ENCODE assay signal across 20 mouse cellular contexts in the genomic region with DNA sequence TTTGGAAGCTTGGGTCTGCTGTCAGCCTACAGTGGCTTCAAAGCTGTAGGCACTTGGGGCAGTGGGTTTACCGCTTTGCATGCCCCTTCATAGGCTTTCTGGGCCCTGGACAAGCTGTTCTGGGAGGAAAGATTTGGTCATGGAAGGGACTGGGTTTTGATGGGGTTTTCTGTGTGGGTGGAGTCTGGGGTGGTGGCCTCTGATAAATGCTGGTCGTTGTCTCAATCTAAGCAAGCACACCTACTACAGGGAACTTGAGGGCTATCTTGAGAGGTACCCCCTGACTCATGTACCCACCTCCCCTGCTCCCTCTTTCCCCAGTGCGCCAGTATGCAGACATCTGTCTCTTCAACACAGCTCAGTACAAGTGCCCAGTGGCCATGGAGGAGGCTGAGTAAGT. TPM values are rescaled to one million over a fixed set of nuclear protein-coding genes. Genes with fewer than 3 reads are reported as not detected.
DNase-seq lines count a peak whose midpoint lies in the region; ATAC-seq lines count a peak whose summit lies in the region.
"Had no signal": no experiment of that assay in that cellular context is flagged by ENCODE, and none has a peak within 500 bp of the region (broad histone marks: within the 10 kb centered on the region; RNA-seq: fewer than 3 reads in every experiment).

No protein-coding gene starts in this region.

- WGBS in forebrain, embryonic 10.5 days = 82% methylated on average over 3 of the region's 3 CpGs
- 91% methylated on average over 3 of the region's 3 CpGs for WGBS in forebrain, embryonic 13.5 days
- 25% methylated on average over 3 of the region's 3 CpGs for WGBS in liver, embryonic 16.5 days (ENCODE audit: insufficient replicate concordance)

- no peak overlapping the region for H3K9ac ChIP-seq in forebrain, embryonic 13.5 days
- H3K9ac ChIP-seq in liver, embryonic 16.5 days (ENCODE audit: low read depth, low read length) = peak overlapping the region; percentile 55
- H3K9ac ChIP-seq: embryonic facial prominence, embryonic 12.5 days; hindbrain, embryonic 12.5 days; midbrain, embryonic 13.5 days; neural tube, embryonic 13.5 days had no signal

- H3K36me3 ChIP-seq in forebrain, embryonic 10.5 days (replicated peaks) = peaks cover 42% of the 10 kb centered on the region
- H3K36me3 ChIP-seq in forebrain, embryonic 13.5 days (ENCODE audit: poor library complexity, severe bottlenecking) = peaks cover 63% of the 10 kb centered on the region
- peaks cover 20% of the 10 kb centered on the region for H3K36me3 ChIP-seq in liver, embryonic 16.5 days (ENCODE audit: control insufficient read depth, insufficient read depth)

- H3K4me1 ChIP-seq in forebrain, embryonic 10.5 days = peaks cover 24% of the 10 kb centered on the region
- no peaks in the 10 kb centered on the region for H3K4me1 ChIP-seq in forebrain, embryonic 13.5 days
- peaks cover 49% of the 10 kb centered on the region for H3K4me1 ChIP-seq in liver, embryonic 16.5 days (ENCODE audit: control insufficient read depth, low read depth, low read length)
- H3K4me1 ChIP-seq: embryonic facial prominence, embryonic 12.5 days; neural tube, embryonic 13.5 days had no signal

- no peaks in the 10 kb centered on the region for H3K9me3 ChIP-seq in forebrain, embryonic 10.5 days
- no peaks in the 10 kb centered on the region for H3K9me3 ChIP-seq in forebrain, embryonic 13.5 days (replicated peaks)
- H3K9me3 ChIP-seq in liver, embryonic 16.5 days (replicated peaks; ENCODE audit: control insufficient read depth, low read length) = no peaks in the 10 kb centered on the region
- H3K9me3 ChIP-seq: embryonic facial prominence, embryonic 12.5 days; hindbrain, embryonic 12.5 days; midbrain, embryonic 13.5 days; neural tube, embryonic 13.5 days had no signal

- DNase-seq in forebrain, embryonic 10.5 days (ENCODE audit: extremely low spot score, low spot score) = no peak
- DNase-seq in MEL-GATA-1-ER (ENCODE audit: extremely low read depth, low read depth) = peak; percentile 26
- DNase-seq in embryo, embryonic 11 days = no peak
- DNase-seq in gastrocnemius, adult 8-10 months (ENCODE audit: low spot score in 2 of 2) = no peak
- no peak for DNase-seq in layer of hippocampus, postnatal 10 days (ENCODE audit: low spot score in 2 of 2)
- DNase-seq: adrenal gland, postnatal 25 days; cerebellum, adult 8-10 months; gastrocnemius, adult 2 months; heart, adult 2 months; heart, postnatal 10 days; kidney, adult 18-20 months had no signal

- H3K27ac ChIP-seq in forebrain, embryonic 10.5 days = 0 out of 2 replicates have a peak overlapping the region, but pooled peaks have one; percentile 30
- H3K27ac ChIP-seq in forebrain, embryonic 13.5 days = no peak overlapping the region
- H3K27ac ChIP-seq in liver, embryonic 16.5 days (ENCODE audit: low read length) = peak overlapping the region; percentile 99
- H3K27ac ChIP-seq: embryonic facial prominence, embryonic 12.5 days; gastrocnemius, adult 2 months; heart, adult 2 months; hindbrain, embryonic 12.5 days; kidney, postnatal 0 days; midbrain, embryonic 13.5 days; neural tube, embryonic 13.5 days had no signal

- H3K27me3 ChIP-seq in forebrain, embryonic 10.5 days (ENCODE audit: poor library complexity, severe bottlenecking) = peaks cover 12% of the 10 kb centered on the region; the same call in 1 of the 2 replicates
- no peaks in the 10 kb centered on the region for H3K27me3 ChIP-seq in forebrain, embryonic 13.5 days
- H3K27me3 ChIP-seq in liver, embryonic 16.5 days (ENCODE audit: control insufficient read depth, insufficient read depth, low read depth, low read length) = no peaks in the 10 kb centered on the region
- H3K27me3 ChIP-seq: embryonic facial prominence, embryonic 12.5 days; hindbrain, embryonic 12.5 days; neural tube, embryonic 13.5 days had no signal

- no peak overlapping the region for H3K4me2 ChIP-seq in forebrain, embryonic 13.5 days
- peak overlapping the region; percentile 62 for H3K4me2 ChIP-seq in liver, embryonic 16.5 days (ENCODE audit: low read depth, low read length)
- H3K4me2 ChIP-seq: embryonic facial prominence, embryonic 12.5 days; hindbrain, embryonic 12.5 days; midbrain, embryonic 13.5 days; neural tube, embryonic 13.5 days had no signal

- ATAC-seq in forebrain, embryonic 13.5 days = no peak
- ATAC-seq in erythroid progenitor cell, adult 5-6 weeks (replicated peaks; ENCODE audit: low FRiP score, poor library complexity, severe bottlenecking) = peak; percentile 28
- peak; percentile 60 for ATAC-seq in liver, embryonic 16.5 days (ENCODE audit: low read depth)
- ATAC-seq: midbrain, embryonic 13.5 days had no signal

- no peak overlapping the region for H3K4me3 ChIP-seq in forebrain, embryonic 10.5 days
- H3K4me3 ChIP-seq in forebrain, embryonic 13.5 days = no peak overlapping the region
- peak overlapping the region; percentile 46 for H3K4me3 ChIP-seq in liver, embryonic 16.5 days (ENCODE audit: low read depth, low read length)
- H3K4me3 ChIP-seq: embryonic facial prominence, embryonic 12.5 days; gastrocnemius, adult 2 months; heart, adult 2 months; hindbrain, embryonic 12.5 days; midbrain, embryonic 13.5 days; neural tube, embryonic 13.5 days had no signal

RNA-seq across cellular contexts. Expression of a gene that starts 34.2 kb away (rescaled TPM):
- 0.07 and 0.10 TPM in 2 replicates for polyA plus RNA-seq in forebrain, embryonic 10.5 days (2016; fragmentation: Nextera tagmentation; extraction: Ambion mirVana)
- 0.22 and 0.29 TPM in 2 replicates for polyA plus RNA-seq in forebrain, embryonic 13.5 days (2015; fragmentation: Nextera tagmentation; extraction: Ambion mirVana)
- 0.42 and 1.1 TPM in 2 replicates for total RNA-seq in erythroid progenitor cell, adult 5-6 weeks (2015; ENCODE audit: low replicate concordance)
- total RNA-seq in erythroid progenitor cell, adult 5-6 weeks (2017; ENCODE audit: low replicate concordance) = 0.39 and 0.83 TPM in 2 replicates
- 0.39 and 0.47 TPM in 2 replicates for polyA plus RNA-seq in liver, embryonic 16.5 days (2015; fragmentation: Nextera tagmentation; extraction: Ambion mirVana)
- total RNA-seq in gastrocnemius, adult 8-10 months (2022) = 10 to 100 TPM; 52.4 to 77.6 (median 63.1) TPM
- 1 to 10 TPM; 2.9 to 3.3 TPM for total RNA-seq in layer of hippocampus, postnatal 10 days (2021)
- total RNA-seq: common myeloid progenitor, adult 5-6 weeks had no signal

RNA-seq across cellular contexts. Expression of a gene that starts 57.4 kb away (rescaled TPM):
- polyA plus RNA-seq in forebrain, embryonic 10.5 days (2016; fragmentation: Nextera tagmentation; extraction: Ambion mirVana) = 9.3 and 11.9 TPM in 2 replicates
- 7.4 and 10.6 TPM in 2 replicates for polyA plus RNA-seq in forebrain, embryonic 13.5 days (2015; fragmentation: Nextera tagmentation; extraction: Ambion mirVana)
- 184 TPM in 2 replicates for total RNA-seq in erythroid progenitor cell, adult 5-6 weeks (2015; ENCODE audit: low replicate concordance)
- total RNA-seq in erythroid progenitor cell, adult 5-6 weeks (2017; ENCODE audit: low replicate concordance) = 538 and 553 TPM in 2 replicates
- 92.8 and 95.7 TPM in 2 replicates for polyA plus RNA-seq in liver, embryonic 16.5 days (2015; fragmentation: Nextera tagmentation; extraction: Ambion mirVana)
- 10 to 100 TPM; 11.9 to 14.3 (median 12.7) TPM for total RNA-seq in gastrocnemius, adult 8-10 months (2022)
- 100 to 1,000 TPM; 150 to 192 TPM for total RNA-seq in layer of hippocampus, postnatal 10 days (2021)

Comparison
In these comparisons a context has a peak if more than half of its experiments do, and no peak if none do; other contexts are left out.
1. RNA of a gene that starts 34.2 kb away (total RNA-seq): 52.4 to 77.6 TPM in gastrocnemius, adult 8-10 months; 2.9 to 3.3 TPM in layer of hippocampus, postnatal 10 days and 0.39 to 1.1 TPM in erythroid progenitor cell, adult 5-6 weeks; every median in the first group is over 10 times any median in the second.
2. RNA of a gene that starts 57.4 kb away (total RNA-seq): 184 to 553 TPM in erythroid progenitor cell, adult 5-6 weeks and 150 to 192 TPM in layer of hippocampus, postnatal 10 days; 11.9 to 14.3 TPM in gastrocnemius, adult 8-10 months; every median in the first group is over 4 times any median in the second.